Mouse (Mus musculus): ENCODE measurements around the gene Cul9. TPM values are rescaled to one million over a fixed set of nuclear protein-coding genes. Genes with fewer than 3 reads are reported as not detected.

Cul9 gene
- polyA plus RNA-seq, 2 experiments, result 0.46 to 0.59 TPM

GRCm38 (mm10) chr17:46554977-46555672 is 8.9 kb upstream of the Cul9 start:
- no peaks in the 10 kb centered on the region; the same call in 1 of the 2 replicates for H3K27me3 ChIP-seq (ENCODE audit: control insufficient read depth, insufficient read depth, low read length)
- DNase-seq (ENCODE audit: low read depth in 3 of 3, low spot score in 3 of 3) (peak in 1 of 3 experiments; percentile 11), ATAC-seq (ENCODE audit: insufficient read depth) (peak; percentile 4; the same call in 1 of the 2 replicates)
- H3K9me3 ChIP-seq (ENCODE audit: control insufficient read depth, low read length), result no peaks in the 10 kb centered on the region
- peak overlapping the region; percentile 51; the same call in 1 of the 2 replicates for H3K27ac ChIP-seq
- WGBS (ENCODE audit: insufficient replicate concordance), result under 1% methylated on average over 74 of the region's 75 CpGs
- peak overlapping the region; percentile 97 for H3K4me2 ChIP-seq (ENCODE audit: low read depth)
- H3K36me3 ChIP-seq (replicated peaks; ENCODE audit: control insufficient read depth, insufficient read depth, low read depth), result peaks cover 7% of the 10 kb centered on the region
- peak overlapping the region; percentile 74 to 98 for H3K4me3 ChIP-seq (ENCODE audit: insufficient read depth in 1 of 2, low read depth in 2 of 2, low read length in 2 of 2)
- peaks cover 13 to 30% of the 10 kb centered on the region in 2 experiments for H3K4me1 ChIP-seq (replicated peaks; ENCODE audit: control insufficient read depth in 2 of 2, insufficient read depth in 2 of 2, low read length in 1 of 2)
- TF ChIP-seq EP300 (IDR thresholded peaks at IDR 0.05; ENCODE audit: low read depth) (no peak), CTCF (IDR thresholded peaks at IDR 0.05; ENCODE audit: low read depth) (no peak)
- H3K9ac ChIP-seq (replicated peaks), result peak overlapping the region; percentile 93

- Histone ChIP-seq H3K27ac (no peak overlapping the region), H3K4me1 (replicated peaks; ENCODE audit: control insufficient read depth in 2 of 2, insufficient read depth in 2 of 2, low read length in 1 of 2) (peaks cover 13 to 30% of the 10 kb centered on the region in 2 experiments), H3K27me3 (ENCODE audit: control insufficient read depth, insufficient read depth, low read length) (no peaks in the 10 kb centered on the region; the same call in 1 of the 2 replicates), H3K4me2 (ENCODE audit: low read depth) (peak overlapping the region; percentile 97), H3K9me3 (ENCODE audit: control insufficient read depth, low read length) (no peaks in the 10 kb centered on the region), H3K4me3 (ENCODE audit: insufficient read depth in 1 of 2, low read depth in 2 of 2, low read length in 2 of 2) (peak overlapping the region; percentile 74 to 98), H3K9ac (replicated peaks) (peak overlapping the region; percentile 93), H3K36me3 (replicated peaks; ENCODE audit: control insufficient read depth, insufficient read depth, low read depth) (peaks cover 10% of the 10 kb centered on the region)
- DNase-seq (ENCODE audit: low read depth in 3 of 3, low spot score in 3 of 3) (peak in 1 of 3 experiments; percentile 13), ATAC-seq (ENCODE audit: insufficient read depth) (no peak)
- 2% methylated on average over 11 of the region's 11 CpGs for WGBS (ENCODE audit: insufficient replicate concordance)
- no peak for TF ChIP-seq EP300 (IDR thresholded peaks at IDR 0.05; ENCODE audit: low read depth)
- no peak for TF ChIP-seq CTCF (IDR thresholded peaks at IDR 0.05; ENCODE audit: low read depth)
Observed at GRCm38 (mm10) chr17:46554646-46554976, 8.4 kb upstream of the Cul9 start.

GRCm38 (mm10) chr17:46553926-46554325 is 7.7 kb upstream of the Cul9 start:
- no peak overlapping the region for H3K27ac ChIP-seq
- no peak for ATAC-seq (ENCODE audit: insufficient read depth)
- TF ChIP-seq EP300 (IDR thresholded peaks at IDR 0.05; ENCODE audit: low read depth) (no peak), CTCF (IDR thresholded peaks at IDR 0.05; ENCODE audit: low read depth) (no peak)

GRCm38 (mm10) chr17:46553469-46553868 is 7.3 kb upstream of the Cul9 start:
- Histone ChIP-seq H3K4me3 (ENCODE audit: insufficient read depth in 1 of 2, low read depth in 2 of 2, low read length in 2 of 2) (peak overlapping the region in 1 of 2 experiments; percentile 21; a peak in 2 of 4 replicates), H3K9ac (replicated peaks) (no peak overlapping the region)
- no peak for ATAC-seq (ENCODE audit: insufficient read depth)

More at GRCm38 (mm10) chr17:46553926-46554325, 7.7 kb upstream of the Cul9 start:
- H3K4me2 ChIP-seq (ENCODE audit: low read depth), result peak overlapping the region; percentile 97
- no peak overlapping the region; the same call in 1 of the 2 replicates for H3K9ac ChIP-seq (replicated peaks)
- H3K4me1 ChIP-seq (replicated peaks; ENCODE audit: control insufficient read depth in 2 of 2, insufficient read depth in 2 of 2, low read length in 1 of 2), result peaks cover 13 to 30% of the 10 kb centered on the region in 2 experiments
- DNase-seq (ENCODE audit: low read depth in 3 of 3, low spot score in 3 of 3), result no peak
- no peaks in the 10 kb centered on the region for H3K9me3 ChIP-seq (ENCODE audit: control insufficient read depth, low read length)
- peaks cover 13% of the 10 kb centered on the region for H3K36me3 ChIP-seq (replicated peaks; ENCODE audit: control insufficient read depth, insufficient read depth, low read depth)
- 72% methylated on average over 3 of the region's 3 CpGs for WGBS (ENCODE audit: insufficient replicate concordance)
- no peaks in the 10 kb centered on the region; the same call in 1 of the 2 replicates for H3K27me3 ChIP-seq (ENCODE audit: control insufficient read depth, insufficient read depth, low read length)
- peak overlapping the region; percentile 19 to 98; a peak in 2 of 4 replicates for H3K4me3 ChIP-seq (ENCODE audit: insufficient read depth in 1 of 2, low read depth in 2 of 2, low read length in 2 of 2)

GRCm38 (mm10) chr17:46552841-46553423 is 6.7 kb upstream of the Cul9 start:
- WGBS (ENCODE audit: insufficient replicate concordance), result 30% methylated on average over 24 of the region's 24 CpGs
- Histone ChIP-seq H3K4me1 (replicated peaks; ENCODE audit: control insufficient read depth in 2 of 2, insufficient read depth in 2 of 2, low read length in 1 of 2) (peaks cover 13 to 30% of the 10 kb centered on the region in 2 experiments), H3K36me3 (replicated peaks; ENCODE audit: control insufficient read depth, insufficient read depth, low read depth) (peaks cover 13% of the 10 kb centered on the region), H3K4me3 (ENCODE audit: insufficient read depth in 1 of 2, low read depth in 2 of 2, low read length in 2 of 2) (peak overlapping the region; percentile 20 to 21; a peak in 1 of 4 replicates), H3K9ac (replicated peaks) (no peak overlapping the region), H3K9me3 (ENCODE audit: control insufficient read depth, low read length) (no peaks in the 10 kb centered on the region), H3K4me2 (ENCODE audit: low read depth) (peak overlapping the region; percentile 48), H3K27me3 (ENCODE audit: control insufficient read depth, insufficient read depth, low read length) (no peaks in the 10 kb centered on the region; the same call in 1 of the 2 replicates), H3K27ac (no peak overlapping the region)
- peak; percentile 59 to 77 (median 60) for DNase-seq (ENCODE audit: low read depth in 3 of 3, low spot score in 3 of 3)
- peak; percentile 21; the same call in 1 of the 2 replicates for ATAC-seq (ENCODE audit: insufficient read depth)
- TF ChIP-seq EP300 (IDR thresholded peaks at IDR 0.05; ENCODE audit: low read depth) (no peak), CTCF (IDR thresholded peaks at IDR 0.05; ENCODE audit: low read depth) (no peak)

More at GRCm38 (mm10) chr17:46553469-46553868, 7.3 kb upstream of the Cul9 start:
- Histone ChIP-seq H3K36me3 (replicated peaks; ENCODE audit: control insufficient read depth, insufficient read depth, low read depth) (peaks cover 13% of the 10 kb centered on the region), H3K27me3 (ENCODE audit: control insufficient read depth, insufficient read depth, low read length) (no peaks in the 10 kb centered on the region; the same call in 1 of the 2 replicates), H3K27ac (no peak overlapping the region), H3K4me2 (ENCODE audit: low read depth) (peak overlapping the region; percentile 97), H3K4me1 (replicated peaks; ENCODE audit: control insufficient read depth in 2 of 2, insufficient read depth in 2 of 2, low read length in 1 of 2) (peaks cover 13 to 30% of the 10 kb centered on the region in 2 experiments), H3K9me3 (ENCODE audit: control insufficient read depth, low read length) (no peaks in the 10 kb centered on the region)
- WGBS (ENCODE audit: insufficient replicate concordance), result 84% methylated on average over 11 of the region's 11 CpGs
- TF ChIP-seq EP300 (IDR thresholded peaks at IDR 0.05; ENCODE audit: low read depth), result no peak
- no peak for TF ChIP-seq CTCF (IDR thresholded peaks at IDR 0.05; ENCODE audit: low read depth)
- no peak for DNase-seq (ENCODE audit: low read depth in 3 of 3, low spot score in 3 of 3)
